Mouse (Mus musculus) E14TG2a.4 (cell line): ENCODE results near the gene Sptan1.

Experiments
- H3K27me3 ChIP-seq: 2 replicates; pipeline ENCODE4 v1.6.1; 2014; ENCODE audit warnings: low read length, control low read depth; ENCODE audit not compliant: insufficient read depth
- H3K36me3 ChIP-seq: 2 replicates; pipeline ENCODE4 v1.6.1; 2014; ENCODE audit warnings: low read length, control low read depth; ENCODE audit not compliant: insufficient read depth
- H3K4me1 ChIP-seq: replicated peaks from 2 replicates; pipeline ENCODE4 v1.6.1; 2014; ENCODE audit warnings: low read depth, low read length, control low read depth
- H3K4me3 ChIP-seq: replicated peaks from 2 replicates; pipeline ENCODE4 v1.5.1; 2014; ENCODE audit warnings: mild to moderate bottlenecking, low read length
- H3K9me3 ChIP-seq: 2 replicates; pipeline ENCODE4 v1.6.1; 2014; ENCODE audit warnings: low read length, control low read depth
- CTCF ChIP-seq: conservative IDR thresholded peaks from 2 replicates; pipeline ENCODE4 v1.5.1; 2014; ENCODE audit warnings: low read length
- NANOG ChIP-seq: IDR thresholded peaks from 2 replicates; pipeline ENCODE4 v1.6.1; 2014; ENCODE audit warnings: borderline replicate concordance, low read length, mixed read lengths
- POU5F1 ChIP-seq: IDR thresholded peaks from 2 replicates; pipeline ENCODE4 v1.6.1; 2014; ENCODE audit warnings: low read length, borderline replicate concordance

Sptan1 gene

GRCm38 (mm10) chr2:30067962-30068361, 102.6 kb downstream of the Sptan1 start:
- no peaks in the 10 kb centered on the region for H3K9me3 ChIP-seq
- H3K4me3 ChIP-seq = peak overlapping the region; percentile 95
- H3K27me3 ChIP-seq = no peaks in the 10 kb centered on the region
- peaks cover 64% of the 10 kb centered on the region for H3K4me1 ChIP-seq
- H3K36me3 ChIP-seq = peaks cover 76% of the 10 kb centered on the region
- TF ChIP-seq NANOG (no peak), POU5F1 (no peak), CTCF (no peak)

DNA sequence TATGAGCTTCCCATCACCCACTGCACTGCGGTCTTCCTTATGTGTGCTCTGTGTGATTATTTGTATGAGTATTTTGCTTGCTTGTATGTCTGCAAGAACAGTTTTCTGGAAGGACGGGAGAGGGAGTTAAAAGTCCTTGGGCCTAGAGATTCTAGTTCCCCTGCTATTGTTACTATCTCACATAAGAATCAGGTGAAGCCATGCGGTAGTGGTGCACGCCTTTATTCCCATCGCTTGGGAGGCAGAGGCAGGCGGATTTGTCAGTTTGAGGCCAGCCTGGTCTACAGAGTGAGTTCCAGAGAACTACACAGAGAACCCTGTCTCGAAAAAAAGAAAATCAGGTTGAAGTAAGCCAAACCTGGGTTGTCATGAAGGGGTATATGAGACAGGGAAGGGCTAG, 107.5 kb downstream of the Sptan1 start:
- no peak for TF ChIP-seq CTCF
- no peak for TF ChIP-seq NANOG
- no peak for TF ChIP-seq POU5F1
- H3K27me3 ChIP-seq = no peaks in the 10 kb centered on the region
- no peaks in the 10 kb centered on the region for H3K9me3 ChIP-seq
- no peak overlapping the region for H3K4me3 ChIP-seq
- H3K36me3 ChIP-seq = peaks cover 65% of the 10 kb centered on the region
- peaks cover 69% of the 10 kb centered on the region for H3K4me1 ChIP-seq

GRCm38 (mm10) chr2:30073285-30073684, 107.9 kb downstream of the Sptan1 start:
- Histone ChIP-seq H3K4me1 (peaks cover 67% of the 10 kb centered on the region), H3K9me3 (no peaks in the 10 kb centered on the region), H3K36me3 (peaks cover 61% of the 10 kb centered on the region), H3K27me3 (no peaks in the 10 kb centered on the region), H3K4me3 (no peak overlapping the region)
- TF ChIP-seq CTCF = no peak
- no peak for TF ChIP-seq POU5F1
- TF ChIP-seq NANOG = no peak

DNA sequence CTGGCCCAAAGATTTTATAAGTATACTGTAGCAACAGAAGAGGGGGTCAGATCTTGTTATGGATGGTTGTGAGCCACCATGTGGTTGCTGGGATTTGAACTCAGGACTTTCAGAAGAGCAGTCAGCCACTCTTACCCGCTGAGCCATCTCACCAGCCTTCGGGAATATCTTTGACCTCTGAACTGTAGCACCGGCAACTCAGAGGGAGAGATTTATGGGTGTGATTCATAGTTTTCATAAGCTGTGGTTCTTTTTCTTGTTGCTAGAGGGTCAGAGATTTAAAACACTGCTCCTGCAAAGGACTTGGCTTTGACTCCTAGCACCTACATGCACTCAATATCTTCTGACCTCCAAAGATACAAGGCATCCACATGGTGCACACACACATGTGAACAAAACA, 110.3 kb downstream of the Sptan1 start:
- Histone ChIP-seq H3K36me3 (peaks cover 39% of the 10 kb centered on the region), H3K4me3 (no peak overlapping the region), H3K9me3 (no peaks in the 10 kb centered on the region), H3K4me1 (peaks cover 67% of the 10 kb centered on the region), H3K27me3 (peaks cover 5% of the 10 kb centered on the region; the same call in 1 of the 2 replicates)
- TF ChIP-seq POU5F1 = no peak
- TF ChIP-seq NANOG = no peak
- TF ChIP-seq CTCF = no peak

GRCm38 (mm10) chr2:30076439-30076838, 111.1 kb downstream of the Sptan1 start:
- peaks cover 46% of the 10 kb centered on the region for H3K36me3 ChIP-seq
- peaks cover 5% of the 10 kb centered on the region; the same call in 1 of the 2 replicates for H3K27me3 ChIP-seq
- TF ChIP-seq CTCF (no peak), POU5F1 (no peak), NANOG (no peak)
- H3K4me1 ChIP-seq = peaks cover 74% of the 10 kb centered on the region
- no peaks in the 10 kb centered on the region for H3K9me3 ChIP-seq
- H3K4me3 ChIP-seq = no peak overlapping the region

GRCm38 (mm10) chr2:30076959-30077358, 111.6 kb downstream of the Sptan1 start:
- no peak for TF ChIP-seq POU5F1
- TF ChIP-seq CTCF = no peak
- TF ChIP-seq NANOG = no peak
- peaks cover 5% of the 10 kb centered on the region; the same call in 1 of the 2 replicates for H3K27me3 ChIP-seq
- H3K36me3 ChIP-seq = peaks cover 48% of the 10 kb centered on the region

DNA sequence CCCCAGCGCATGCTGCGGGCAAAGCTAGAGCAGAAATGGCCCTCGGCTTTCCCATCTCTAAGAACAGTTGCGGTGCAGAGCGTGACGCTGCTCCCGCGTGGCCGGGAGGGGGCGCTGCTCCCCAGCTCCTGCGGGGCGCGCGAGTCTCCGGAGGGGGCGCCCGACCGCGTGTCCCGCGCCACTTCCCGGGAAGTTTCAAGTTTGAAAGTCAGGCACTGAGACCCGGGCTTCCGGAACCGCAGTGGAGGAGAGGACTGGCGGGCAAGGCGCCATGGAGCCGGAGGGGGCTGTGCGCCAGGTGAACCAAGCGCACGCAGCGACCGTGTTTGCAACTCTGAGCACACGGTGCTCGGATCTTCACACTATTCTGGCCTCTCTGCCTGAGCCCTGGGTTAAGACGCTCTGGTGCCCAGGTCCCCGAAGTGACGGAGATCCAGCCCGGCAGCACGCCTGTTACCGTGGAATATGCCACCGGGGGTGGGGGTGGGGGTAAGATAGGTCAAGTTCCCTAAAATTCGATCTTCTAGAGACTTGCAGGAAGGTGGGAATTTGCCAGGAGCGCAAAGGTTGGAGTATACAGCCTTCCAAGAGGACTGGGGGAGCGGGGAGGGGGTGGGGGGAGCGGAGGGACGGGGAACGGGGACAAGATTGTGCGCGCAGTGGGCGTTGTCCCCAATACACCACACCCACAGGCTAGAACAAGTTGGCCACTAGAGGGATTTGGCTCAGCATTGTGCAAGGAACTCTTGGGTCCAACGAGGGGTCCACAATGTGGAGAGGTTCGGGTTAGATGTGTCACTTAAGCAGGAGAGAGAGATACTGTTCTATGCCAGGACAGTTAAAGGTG, 112.4 kb downstream of the Sptan1 start, which contains the start of gene Pkn3:
Gene Pkn3, plus strand, starts transcription at position 183 of the 847 bp plus-strand sequence.
- Histone ChIP-seq H3K9me3 (no peaks in the 10 kb centered on the region), H3K36me3 (peaks cover 48% of the 10 kb centered on the region), H3K4me1 (peaks cover 72% of the 10 kb centered on the region), H3K4me3 (peak within 1 kb of the TSS; percentile 91), H3K27me3 (peaks cover 5% of the 10 kb centered on the region; the same call in 1 of the 2 replicates)
- TF ChIP-seq POU5F1 (no peak), CTCF (peak; percentile 49)

More at GRCm38 (mm10) chr2:30076959-30077358, 111.6 kb downstream of the Sptan1 start:
- H3K4me1 ChIP-seq = peaks cover 76% of the 10 kb centered on the region
- H3K4me3 ChIP-seq = peak overlapping the region; percentile 91
- no peaks in the 10 kb centered on the region for H3K9me3 ChIP-seq

DNA sequence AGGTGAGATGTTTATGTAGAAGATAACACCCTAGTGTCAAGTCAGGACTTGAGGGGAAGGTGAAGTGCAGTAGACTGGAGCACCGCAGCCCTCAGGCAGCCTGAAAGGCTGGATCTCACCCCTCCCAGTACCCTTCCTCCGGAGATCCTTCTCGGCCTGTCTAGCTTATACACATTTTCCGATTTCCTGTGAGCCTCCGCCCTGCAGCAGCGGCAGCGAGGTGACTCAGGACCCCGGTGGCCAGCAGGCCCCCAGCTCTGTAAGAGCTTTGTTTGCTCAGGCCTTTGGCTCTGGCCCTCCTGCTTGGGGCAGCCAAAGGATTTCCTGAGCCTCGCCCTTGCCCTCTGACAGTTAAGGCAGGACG, 113.0 kb downstream of the Sptan1 start:
- no peak for TF ChIP-seq POU5F1
- no peak for TF ChIP-seq CTCF
- no peak for TF ChIP-seq NANOG
- H3K9me3 ChIP-seq = no peaks in the 10 kb centered on the region

More for the DNA sequence above, 113.0 kb downstream of the Sptan1 start:
- Histone ChIP-seq H3K27me3 (peaks cover 5% of the 10 kb centered on the region; the same call in 1 of the 2 replicates), H3K36me3 (peaks cover 45% of the 10 kb centered on the region), H3K4me1 (peaks cover 66% of the 10 kb centered on the region), H3K4me3 (peak overlapping the region; percentile 91)
